Mouse (Mus musculus) mouse trophoblast stem cell (cell line): ENCODE results near the gene Gldc.

Source experiments
- in situ Hi-C, 2 experiments: fragments of 300-500 bp; cut with MseI, MboI; formaldehyde crosslinking; loops; 2 replicates in 1 of 2; 3 replicates in 1 of 2; pipeline ENCODE4 v1.15.1; 2025

The Gldc gene

GRCm38 (mm10) chr19:30160021-30160420 is 15.2 kb downstream of the Gldc start:
- in situ Hi-C loops, result no loop called here

GRCm38 (mm10) chr19:30158189-30158588 is 17.0 kb downstream of the Gldc start:
- in situ Hi-C loops, result no loop called here

GRCm38 (mm10) chr19:30157031-30157687 is 18.1 kb downstream of the Gldc start:
- in situ Hi-C loops, result no loop called here

- in situ Hi-C loops, result no loop called here
Observed at GRCm38 (mm10) chr19:30153729-30154128, 21.5 kb downstream of the Gldc start.

GRCm38 (mm10) chr19:30151290-30151689 is 23.9 kb downstream of the Gldc start:
- in situ Hi-C loops, result no loop called here

GRCm38 (mm10) chr19:30149238-30149805 is 25.9 kb downstream of the Gldc start:
- in situ Hi-C loops, result loop anchor here in 1 of 2 experiments (10.0 kb wide), 1 partner anchor 55 kb away; no protein-coding TSS in a partner anchor

- in situ Hi-C loops, result loop anchor here in 1 of 2 experiments (10.0 kb wide), 1 partner anchor 57 kb away; no protein-coding TSS in a partner anchor
Observed at GRCm38 (mm10) chr19:30147306-30147705, 27.9 kb downstream of the Gldc start.

GRCm38 (mm10) chr19:30146761-30147160 is 28.5 kb downstream of the Gldc start:
- in situ Hi-C loops, result loop anchor here in 1 of 2 experiments (10.0 kb wide), 1 partner anchor 58 kb away; no protein-coding TSS in a partner anchor

- in situ Hi-C loops, result loop anchor here in 1 of 2 experiments (10.0 kb wide), 1 partner anchor 60 kb away; no protein-coding TSS in a partner anchor
Observed at GRCm38 (mm10) chr19:30145106-30145505, 30.1 kb downstream of the Gldc start.

- in situ Hi-C loops, result no loop called here
Observed at GRCm38 (mm10) chr19:30136308-30136707, 38.9 kb downstream of the Gldc start.

- in situ Hi-C loops, result no loop called here
Observed at GRCm38 (mm10) chr19:30128177-30128576, 47.1 kb downstream of the Gldc start.

GRCm38 (mm10) chr19:30125670-30126059 is 49.6 kb downstream of the Gldc start:
- in situ Hi-C loops, result no loop called here

GRCm38 (mm10) chr19:30124999-30125669 is 50.1 kb downstream of the Gldc start:
- in situ Hi-C loops, result no loop called here

GRCm38 (mm10) chr19:30118344-30119312 is 56.6 kb downstream of the Gldc start:
- in situ Hi-C loops, result no loop called here

- in situ Hi-C loops, result no loop called here
Observed at GRCm38 (mm10) chr19:30117775-30118174, 57.5 kb downstream of the Gldc start.

- in situ Hi-C loops, result no loop called here
Observed at GRCm38 (mm10) chr19:30117241-30117640, 58.0 kb downstream of the Gldc start.

- in situ Hi-C loops, result no loop called here
Observed at GRCm38 (mm10) chr19:30115606-30116005, 59.6 kb downstream of the Gldc start.

- in situ Hi-C loops, result no loop called here
Observed at GRCm38 (mm10) chr19:30114919-30115441, 60.2 kb downstream of the Gldc start.

- in situ Hi-C loops, result no loop called here
Observed at GRCm38 (mm10) chr19:30112961-30113688, 62.1 kb downstream of the Gldc start.

- in situ Hi-C loops, result no loop called here
Observed at GRCm38 (mm10) chr19:30111421-30111820, 63.8 kb downstream of the Gldc start.
